Mouse (Mus musculus): ENCODE measurements at regions not wholly inside any gene's neighbourhood (a gene's known extent, or its start where the extent isn't known, plus 50 kb on each side); places are given as distances from the start of the nearest gene placed in this dataset.

DNA sequence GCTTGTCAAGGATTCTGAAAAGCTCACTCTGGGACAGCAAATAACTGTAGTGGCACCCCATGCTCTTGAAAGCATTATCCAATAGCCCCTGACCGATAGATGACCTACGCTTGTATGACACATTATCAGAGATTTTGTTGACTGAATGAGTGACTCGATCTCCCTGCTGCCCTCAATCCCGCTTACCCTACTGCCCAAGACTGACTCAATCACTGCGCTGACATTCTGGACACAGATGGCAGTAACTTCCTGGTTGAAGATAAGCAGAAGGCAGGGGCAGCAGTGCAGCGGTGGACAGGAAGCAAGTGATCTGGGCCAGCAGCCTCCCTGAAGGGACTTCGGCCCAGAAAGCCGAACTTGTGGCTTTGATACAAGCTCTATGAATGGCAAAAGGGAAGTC lies 248.7 kb upstream of the Tpk1 start:
- DNase-seq (ENCODE audit: low spot score in 2 of 2), result no peak

DNA sequence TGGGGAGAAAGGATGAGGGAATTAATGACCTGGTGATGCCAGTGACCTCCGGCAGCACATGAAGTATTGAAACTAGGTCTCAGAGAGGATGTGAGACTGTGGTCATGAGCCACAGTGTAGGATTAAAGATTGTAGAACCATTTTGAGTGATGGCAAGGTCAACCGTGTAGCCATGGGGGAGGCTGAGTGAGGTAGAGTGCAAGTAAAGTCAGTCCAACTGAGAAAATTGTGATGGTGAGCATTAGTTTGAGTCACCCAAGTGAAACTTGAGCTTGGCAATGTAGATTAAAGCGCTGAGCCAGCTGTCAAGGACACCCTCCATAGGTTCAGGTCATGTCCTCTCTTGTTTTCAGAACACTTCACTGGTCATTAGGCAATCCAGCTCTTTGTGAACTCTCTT lies 219.9 kb upstream of the Tpk1 start:
- no peak for DNase-seq (ENCODE audit: low spot score in 2 of 2)

DNA sequence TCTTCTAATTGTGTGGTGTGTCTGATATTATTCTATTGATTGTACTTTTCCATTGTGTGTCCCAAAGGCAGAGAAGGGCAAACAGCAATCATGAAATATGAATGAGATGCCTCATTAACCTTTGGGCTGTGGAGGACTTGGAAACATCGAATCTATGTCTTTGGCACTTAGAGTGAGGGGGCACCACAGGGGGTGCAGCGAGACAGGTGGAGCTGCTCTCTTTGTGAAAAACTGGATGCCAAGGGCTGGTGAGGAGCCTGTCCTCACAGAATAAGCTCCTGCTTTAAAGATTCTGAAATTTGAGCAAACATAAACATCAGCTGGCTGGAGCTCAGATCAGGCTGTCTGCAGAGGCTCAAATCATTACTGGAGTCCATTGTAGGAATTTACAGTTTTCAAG lies 210.6 kb upstream of the Tpk1 start:
- peak in 1 of 2 experiments; percentile 27 for DNase-seq (ENCODE audit: low spot score in 2 of 2)

DNA sequence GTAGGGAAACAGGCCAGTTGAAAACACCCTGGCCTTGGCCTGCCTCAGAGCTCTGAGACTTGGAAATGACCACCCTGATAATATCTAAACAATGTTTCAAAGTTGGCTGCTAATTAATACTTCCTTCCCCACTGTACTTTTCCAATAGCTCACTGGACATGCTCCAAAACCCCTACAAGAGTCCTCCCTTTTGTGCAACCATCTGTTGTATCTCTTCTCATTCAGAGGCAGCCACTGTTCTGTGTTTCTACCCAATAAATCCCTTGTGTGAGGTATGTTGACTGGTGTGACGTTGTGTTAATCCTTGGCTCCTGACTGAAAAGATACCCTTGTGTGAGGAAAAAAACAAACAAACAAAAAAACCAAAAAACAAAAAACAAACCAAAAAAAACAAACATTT lies 193.3 kb upstream of the Tpk1 start:
- no peak for DNase-seq (ENCODE audit: low spot score in 2 of 2)

DNA sequence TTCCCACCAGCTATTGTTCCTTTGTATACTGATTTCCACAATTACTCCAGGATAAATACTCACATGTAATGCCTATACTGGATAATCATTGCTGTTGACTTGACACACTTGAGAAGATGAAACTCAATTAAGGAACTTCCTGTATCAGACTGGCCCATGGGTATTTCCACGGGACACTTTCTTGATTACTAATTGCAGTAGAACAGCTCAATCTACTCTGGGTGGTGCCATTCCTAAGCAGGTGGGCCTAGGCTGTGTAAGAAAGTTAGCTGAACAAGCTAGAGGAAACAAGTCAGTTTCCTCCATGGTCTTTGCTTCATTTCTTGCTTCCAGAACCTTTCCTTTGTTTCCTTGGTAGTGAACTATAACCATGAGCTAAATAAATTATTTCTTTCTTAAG lies 191.0 kb upstream of the Tpk1 start:
- no peak for DNase-seq (ENCODE audit: low spot score in 2 of 2)

DNA sequence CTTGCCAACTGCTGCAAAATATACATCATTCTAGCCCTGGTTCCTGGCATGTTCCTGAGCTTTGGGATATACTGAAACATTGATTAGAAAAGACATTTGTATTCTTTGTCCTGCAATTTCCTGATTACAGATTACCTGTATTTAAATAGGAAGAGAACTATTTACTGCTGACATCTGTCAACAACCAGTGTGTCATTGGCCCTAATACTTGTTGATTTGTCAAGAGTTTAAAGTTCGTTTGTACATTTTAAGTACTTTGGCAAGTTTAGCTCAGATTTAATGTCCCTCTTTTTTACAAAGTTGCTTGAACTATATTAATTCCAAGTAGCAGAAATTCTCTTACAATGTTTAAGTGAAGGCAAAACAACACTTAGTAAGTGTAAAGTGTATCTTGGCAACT lies 187.4 kb upstream of the Tpk1 start:
- no peak for DNase-seq (ENCODE audit: low spot score in 2 of 2)

DNA sequence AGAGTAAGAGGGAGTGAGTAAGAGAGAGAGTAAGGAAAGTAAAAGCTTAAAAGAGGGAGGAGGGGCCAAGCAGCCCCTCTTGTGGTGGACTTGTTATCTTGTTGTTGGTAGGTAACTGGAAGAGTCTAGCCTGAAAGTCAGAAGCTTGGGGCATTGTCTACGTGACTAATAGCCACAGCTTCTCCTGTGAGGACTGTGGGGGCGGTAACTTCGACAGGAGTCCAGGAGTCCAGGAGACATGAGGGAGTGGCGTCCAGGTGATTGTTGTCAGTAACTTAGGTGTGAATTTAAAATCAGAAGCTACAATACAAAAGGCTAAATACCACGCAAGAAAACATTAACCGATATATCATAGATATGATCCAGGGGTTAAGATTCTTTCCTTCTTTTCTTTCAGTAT lies 185.2 kb upstream of the Tpk1 start:
- no peak for DNase-seq (ENCODE audit: low spot score in 2 of 2)

DNA sequence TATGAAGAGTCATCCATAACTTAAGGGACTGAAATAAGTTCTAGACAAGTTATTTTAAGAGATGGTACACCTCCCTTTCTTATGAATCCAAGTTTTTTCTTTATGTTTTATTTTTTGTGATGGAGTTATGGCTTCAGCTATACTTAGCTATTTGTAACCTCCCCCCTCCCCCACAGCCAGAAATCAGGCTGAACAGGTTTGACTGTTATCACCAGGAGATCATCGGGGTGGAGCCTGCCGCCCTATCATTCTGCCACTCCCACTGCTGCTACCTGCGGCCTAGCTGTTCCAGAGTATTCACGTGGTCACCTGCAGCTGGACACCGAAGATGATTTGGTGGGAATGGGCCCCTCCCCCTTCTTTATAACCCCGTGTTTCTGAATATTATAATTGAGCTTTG lies 172.9 kb upstream of the Tpk1 start:
- no peak for DNase-seq (ENCODE audit: low spot score in 2 of 2)

DNA sequence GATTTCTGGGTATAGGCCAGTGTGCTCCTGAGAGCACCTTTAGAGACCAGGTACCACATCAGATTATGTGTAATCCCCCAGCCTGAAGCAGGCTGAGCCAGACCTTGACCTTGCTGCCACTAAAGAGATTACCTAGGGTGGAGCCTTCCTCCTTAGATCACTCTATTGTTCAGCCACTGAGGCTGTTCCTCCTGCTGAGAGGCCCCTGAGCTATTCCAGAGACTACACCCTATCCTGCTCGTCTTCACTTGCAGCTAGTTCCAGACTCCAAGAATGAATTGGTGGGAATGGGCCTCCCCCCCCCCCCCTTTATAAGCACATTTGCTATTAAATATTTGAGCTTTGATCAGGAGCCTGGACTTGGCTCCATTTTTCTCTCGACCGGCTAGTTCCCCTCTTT lies 163.8 kb upstream of the Tpk1 start:
- no peak for DNase-seq (ENCODE audit: low spot score in 2 of 2)
